Mouse (Mus musculus): Measurements from ENCODE around the gene Smg7. TPM values are rescaled to one million over a fixed set of nuclear protein-coding genes. Genes with fewer than 3 reads are reported as not detected.

Smg7 gene
- total and polyA plus RNA-seq, 3 experiments, result 32.1 to 53.9 (median 52.4) TPM

DNA sequence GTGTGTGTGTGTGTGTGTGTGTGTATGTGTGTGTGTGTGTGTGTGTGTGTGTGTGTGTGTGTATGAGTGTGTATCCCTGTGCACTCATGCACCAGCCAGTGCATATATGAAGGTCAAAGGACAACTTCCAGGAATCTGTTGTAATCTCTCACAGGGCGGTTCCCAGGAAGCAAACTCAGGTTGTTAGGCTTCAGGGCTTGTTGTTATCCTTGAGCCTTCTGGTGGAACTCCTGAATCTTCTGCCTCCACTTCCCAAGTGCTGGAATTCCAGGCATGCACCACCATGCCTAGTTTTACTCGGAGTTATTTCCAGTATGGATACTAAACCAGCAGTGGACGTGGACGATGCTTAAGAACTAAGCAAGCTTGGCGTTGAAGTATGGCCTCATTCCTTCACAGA is 14.5 kb upstream of the Smg7 start:
- Histone ChIP-seq H3K4me3 (ENCODE audit: control insufficient read depth in 1 of 2, insufficient read depth in 1 of 2, low read depth in 2 of 2, low read length in 2 of 2) (no peak overlapping the region), H3K27me3 (ENCODE audit: control insufficient read depth in 1 of 2, insufficient read depth in 2 of 2, low read length in 2 of 2) (no peaks in the 10 kb centered on the region; a peak in 3 of 4 replicates), H3K9me3 (replicated peaks; ENCODE audit: insufficient read depth, low read length) (no peaks in the 10 kb centered on the region), H3K79me2 (ENCODE audit: control insufficient read depth, insufficient read depth, low read length, poor library complexity) (no peaks in the 10 kb centered on the region), H3K36me3 (ENCODE audit: control insufficient read depth in 1 of 2, insufficient read depth in 2 of 2, low read length in 2 of 2) (peaks cover 0 to 2% of the 10 kb centered on the region in 2 experiments; a peak in 1 of 4 replicates), H3K27ac (ENCODE audit: control insufficient read depth, low read depth, low read length) (no peak overlapping the region), H3K9ac (ENCODE audit: control insufficient read depth, low read depth, low read length, poor library complexity, severe bottlenecking) (no peak overlapping the region), H3K4me1 (ENCODE audit: control insufficient read depth in 1 of 2, insufficient read depth in 2 of 2, low read length in 2 of 2) (peaks cover 0 to 7% of the 10 kb centered on the region in 2 experiments; a peak in 2 of 4 replicates)
- TF ChIP-seq MEF2A (IDR thresholded peaks at IDR 0.05; ENCODE audit: extremely low read depth, insufficient replicate concordance, low read depth, low read length, poor library complexity, severe bottlenecking) (no peak), SMC3 (IDR thresholded peaks at IDR 0.05; ENCODE audit: low read depth, low read length) (no peak), CHD2 (IDR thresholded peaks at IDR 0.05; ENCODE audit: low read length) (no peak), EP300 (IDR thresholded peaks at IDR 0.05; ENCODE audit: low read depth in 1 of 2, low read length in 2 of 2) (no peak), TCF12 (IDR thresholded peaks at IDR 0.05; ENCODE audit: low read depth, low read length) (no peak), UBTF (IDR thresholded peaks at IDR 0.05; ENCODE audit: borderline replicate concordance, insufficient read depth, low read depth, low read length) (no peak), CTCF (IDR thresholded peaks at IDR 0.05 in 2 of 3, conservative IDR thresholded peaks at IDR 0.05 in 1 of 3; ENCODE audit: control insufficient read depth in 1 of 3, insufficient read depth in 1 of 3, low read depth in 2 of 3, low read length in 3 of 3, poor library complexity in 1 of 3, severe bottlenecking in 1 of 3) (no peak), CHD1 (IDR thresholded peaks at IDR 0.05; ENCODE audit: low read depth, low read length) (no peak), ZC3H11A (IDR thresholded peaks at IDR 0.05; ENCODE audit: low read depth, low read length) (no peak), USF1 (IDR thresholded peaks at IDR 0.05; ENCODE audit: low read depth, low read length) (no peak)
- no peak for DNase-seq (ENCODE audit: low read depth, low spot score)

DNA sequence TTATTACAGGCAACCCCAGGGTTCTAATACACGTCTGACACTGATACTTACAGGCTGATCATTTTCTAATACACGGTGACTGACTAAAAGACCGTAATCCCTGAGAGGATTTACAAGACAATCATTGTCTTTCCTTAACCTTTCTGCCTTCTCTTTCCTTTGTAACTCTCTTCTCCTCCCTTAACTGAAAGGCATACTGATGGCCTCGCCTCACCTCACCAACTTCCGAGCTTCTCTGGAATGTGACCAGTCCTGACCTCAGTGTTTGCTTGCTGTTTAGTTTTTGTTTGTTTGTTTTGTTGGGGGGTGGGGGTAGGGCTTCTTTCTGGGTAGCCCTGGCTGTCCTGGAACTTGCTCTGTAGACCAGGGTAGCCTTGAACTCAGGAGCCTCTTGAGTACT is 13.3 kb upstream of the Smg7 start:
- no peak overlapping the region for H3K4me3 ChIP-seq (ENCODE audit: control insufficient read depth in 1 of 2, insufficient read depth in 1 of 2, low read depth in 2 of 2, low read length in 2 of 2)
- H3K9ac ChIP-seq (ENCODE audit: control insufficient read depth, low read depth, low read length, poor library complexity, severe bottlenecking), result no peak overlapping the region
- H3K4me1 ChIP-seq (ENCODE audit: control insufficient read depth in 1 of 2, insufficient read depth in 2 of 2, low read length in 2 of 2), result peaks cover 0 to 7% of the 10 kb centered on the region in 2 experiments; a peak in 2 of 4 replicates
- TF ChIP-seq SMC3 (IDR thresholded peaks at IDR 0.05; ENCODE audit: low read depth, low read length), result no peak
- no peak for TF ChIP-seq GATA1 (IDR thresholded peaks at IDR 0.05; ENCODE audit: low read depth, low read length)
- no peak for TF ChIP-seq MAFK (IDR thresholded peaks at IDR 0.05; ENCODE audit: borderline replicate concordance, low read depth, low read length)
- no peak for TF ChIP-seq E2F4 (IDR thresholded peaks at IDR 0.05; ENCODE audit: borderline replicate concordance, low read depth, low read length)
- TF ChIP-seq ZKSCAN1 (IDR thresholded peaks at IDR 0.05; ENCODE audit: low read depth, low read length), result no peak
- TF ChIP-seq POLR2AphosphoS2 (IDR thresholded peaks at IDR 0.05; ENCODE audit: low read length), result no peak
- TF ChIP-seq POLR2AphosphoS5 (IDR thresholded peaks at IDR 0.05; ENCODE audit: borderline replicate concordance, low read depth, low read length), result no peak
- TF ChIP-seq EP300 (IDR thresholded peaks at IDR 0.05; ENCODE audit: low read depth in 1 of 2, low read length in 2 of 2), result no peak
- no peak for TF ChIP-seq CHD1 (IDR thresholded peaks at IDR 0.05; ENCODE audit: low read depth, low read length)
- TF ChIP-seq UBTF (IDR thresholded peaks at IDR 0.05; ENCODE audit: borderline replicate concordance, insufficient read depth, low read depth, low read length), result no peak
- TF ChIP-seq BHLHE40 (IDR thresholded peaks at IDR 0.05; ENCODE audit: borderline replicate concordance, low read depth, low read length), result no peak
- no peak for TF ChIP-seq HCFC1 (IDR thresholded peaks at IDR 0.05; ENCODE audit: low read depth, low read length)
- TF ChIP-seq KAT2A (conservative IDR thresholded peaks at IDR 0.05; ENCODE audit: low read depth, low read length), result no peak
- no peak for TF ChIP-seq CHD2 (IDR thresholded peaks at IDR 0.05; ENCODE audit: low read length)
- TF ChIP-seq USF1 (IDR thresholded peaks at IDR 0.05; ENCODE audit: low read depth, low read length), result no peak
- TF ChIP-seq ZMIZ1 (IDR thresholded peaks at IDR 0.05; ENCODE audit: low read depth, low read length), result no peak
- no peak for TF ChIP-seq JUND (IDR thresholded peaks at IDR 0.05; ENCODE audit: low read depth, low read length)
- no peaks in the 10 kb centered on the region for H3K9me3 ChIP-seq (replicated peaks; ENCODE audit: insufficient read depth, low read length)
- peaks cover 0 to 2% of the 10 kb centered on the region in 2 experiments; a peak in 1 of 4 replicates for H3K36me3 ChIP-seq (ENCODE audit: control insufficient read depth in 1 of 2, insufficient read depth in 2 of 2, low read length in 2 of 2)
- H3K27me3 ChIP-seq (ENCODE audit: control insufficient read depth in 1 of 2, insufficient read depth in 2 of 2, low read length in 2 of 2), result no peaks in the 10 kb centered on the region; a peak in 4 of 4 replicates
- H3K79me2 ChIP-seq (ENCODE audit: control insufficient read depth, insufficient read depth, low read length, poor library complexity), result no peaks in the 10 kb centered on the region
- no peak for DNase-seq (ENCODE audit: low read depth, low spot score)
- H3K27ac ChIP-seq (ENCODE audit: control insufficient read depth, low read depth, low read length), result no peak overlapping the region

All from MEL (cell line).